Comparison of ENCODE assay signal across 10 mouse cellular contexts in genomic region chr6:72430989-72431921, GRCm38 (mm10). TPM values are rescaled to one million over a fixed set of nuclear protein-coding genes. Genes with fewer than 3 reads are reported as not detected.
DNase-seq lines count a peak whose midpoint lies in the region; ATAC-seq and TF ChIP-seq lines count a peak whose summit lies in the region.
"Had no signal": no experiment of that assay in that cellular context is flagged by ENCODE, and none has a peak within 500 bp of the region (broad histone marks: within the 10 kb centered on the region; RNA-seq: fewer than 3 reads in every experiment).

No protein-coding gene starts in this region.

- H3K27me3 ChIP-seq in midbrain, embryonic 11.5 days (ENCODE audit: control insufficient read depth, insufficient read depth, low read length) = no peaks in the 10 kb centered on the region
- no peaks in the 10 kb centered on the region for H3K27me3 ChIP-seq in midbrain, postnatal 0 days (ENCODE audit: insufficient read depth, low read length)
- no peaks in the 10 kb centered on the region for H3K27me3 ChIP-seq in limb, embryonic 13.5 days
- H3K27me3 ChIP-seq in stomach, postnatal 0 days (ENCODE audit: control insufficient read depth, insufficient read depth, low read length) = no peaks in the 10 kb centered on the region

- peak; percentile 69 for ATAC-seq in frontal cortex, adult (ENCODE audit: low TSS enrichment)
- ATAC-seq in midbrain, embryonic 11.5 days (ENCODE audit: low FRiP score) = peak; percentile 45; the same call in 1 of the 2 replicates
- no peak for ATAC-seq in midbrain, postnatal 0 days (ENCODE audit: low FRiP score)
- ATAC-seq in limb, embryonic 13.5 days (ENCODE audit: low FRiP score, low read depth) = peak; percentile 39; the same call in 1 of the 2 replicates
- peak; percentile 36 for ATAC-seq in stomach, postnatal 0 days (ENCODE audit: low FRiP score, low TSS enrichment)

- H3K36me3 ChIP-seq in midbrain, embryonic 11.5 days (ENCODE audit: control insufficient read depth, insufficient read depth, low read length) = peaks cover 16% of the 10 kb centered on the region
- H3K36me3 ChIP-seq in midbrain, postnatal 0 days (ENCODE audit: insufficient read depth, low read length) = peaks cover 40% of the 10 kb centered on the region
- peaks cover 90% of the 10 kb centered on the region for H3K36me3 ChIP-seq in limb, embryonic 13.5 days
- peaks cover 9% of the 10 kb centered on the region for H3K36me3 ChIP-seq in stomach, postnatal 0 days (ENCODE audit: control insufficient read depth, insufficient read depth, low read length)

- no peak for TF ChIP-seq CTCF in midbrain, postnatal 0 days (IDR thresholded peaks at IDR 0.05)
- 0 out of 2 replicates have a peak, but pooled peaks have one; percentile 11 for TF ChIP-seq CTCF in stomach, postnatal 0 days (IDR thresholded peaks at IDR 0.05; ENCODE audit: low read depth)

- H3K9ac ChIP-seq in midbrain, embryonic 11.5 days (ENCODE audit: low read length) = no peak overlapping the region
- no peak overlapping the region for H3K9ac ChIP-seq in midbrain, postnatal 0 days (replicated peaks; ENCODE audit: low read length, poor library complexity, severe bottlenecking)
- no peak overlapping the region for H3K9ac ChIP-seq in limb, embryonic 13.5 days
- no peak overlapping the region for H3K9ac ChIP-seq in stomach, postnatal 0 days (ENCODE audit: low read length)

- 38% methylated on average over 5 of the region's 5 CpGs for WGBS in midbrain, embryonic 11.5 days
- 43% methylated on average over 5 of the region's 5 CpGs for WGBS in midbrain, postnatal 0 days
- 35% methylated on average over 5 of the region's 5 CpGs for WGBS in limb, embryonic 13.5 days
- 36% methylated on average over 5 of the region's 5 CpGs for WGBS in stomach, postnatal 0 days

- no peak for TF ChIP-seq EP300 in stomach, postnatal 0 days (optimal IDR thresholded peaks at IDR 0.05)

- H3K4me1 ChIP-seq in midbrain, embryonic 11.5 days (ENCODE audit: control insufficient read depth, insufficient read depth, low read length) = no peaks in the 10 kb centered on the region
- no peaks in the 10 kb centered on the region for H3K4me1 ChIP-seq in midbrain, postnatal 0 days (ENCODE audit: insufficient read depth, low read length)
- H3K4me1 ChIP-seq in limb, embryonic 13.5 days = peaks cover 13% of the 10 kb centered on the region
- no peaks in the 10 kb centered on the region for H3K4me1 ChIP-seq in stomach, postnatal 0 days (replicated peaks; ENCODE audit: control insufficient read depth, insufficient read depth)

- no peak overlapping the region for H3K27ac ChIP-seq in midbrain, embryonic 11.5 days (ENCODE audit: low read depth, low read length)
- H3K27ac ChIP-seq in midbrain, postnatal 0 days (ENCODE audit: low read depth, low read length) = no peak overlapping the region
- H3K27ac ChIP-seq in limb, embryonic 13.5 days = no peak overlapping the region
- 0 out of 2 replicates have a peak overlapping the region, but pooled peaks have one; percentile 24 for H3K27ac ChIP-seq in stomach, postnatal 0 days (replicated peaks)

- no peak overlapping the region for H3K4me3 ChIP-seq in midbrain, embryonic 11.5 days (ENCODE audit: low read depth, low read length)
- H3K4me3 ChIP-seq in midbrain, postnatal 0 days (ENCODE audit: low read depth, low read length) = no peak overlapping the region
- H3K4me3 ChIP-seq in limb, embryonic 13.5 days = no peak overlapping the region
- no peak overlapping the region for H3K4me3 ChIP-seq in stomach, postnatal 0 days (ENCODE audit: low read depth, low read length)

- no peaks in the 10 kb centered on the region for H3K9me3 ChIP-seq in midbrain, embryonic 11.5 days (ENCODE audit: control insufficient read depth, low read length)
- no peaks in the 10 kb centered on the region for H3K9me3 ChIP-seq in midbrain, postnatal 0 days (ENCODE audit: low read length)
- no peaks in the 10 kb centered on the region for H3K9me3 ChIP-seq in limb, embryonic 13.5 days
- no peaks in the 10 kb centered on the region for H3K9me3 ChIP-seq in stomach, postnatal 0 days (ENCODE audit: control insufficient read depth, low read length)

- no peak for DNase-seq in frontal cortex, postnatal 25 days (ENCODE audit: low spot score in 2 of 2)
- no peak for DNase-seq in midbrain, embryonic 11.5 days (ENCODE audit: low spot score, missing footprints)
- DNase-seq in midbrain, postnatal 0 days (ENCODE audit: low spot score) = no peak
- DNase-seq in stomach, postnatal 0 days (ENCODE audit: low spot score) = no peak
- DNase-seq in B cell, adult 2 months = no peak
- DNase-seq in right cerebral cortex, postnatal 36 days (ENCODE audit: low spot score in 2 of 2) = no peak
- DNase-seq: heart, postnatal 14 days; lung, postnatal 10 days had no signal

- H3K4me2 ChIP-seq in midbrain, embryonic 11.5 days = no peak overlapping the region
- no peak overlapping the region for H3K4me2 ChIP-seq in midbrain, postnatal 0 days (ENCODE audit: low read depth, low read length, poor library complexity, severe bottlenecking)
- H3K4me2 ChIP-seq in limb, embryonic 13.5 days (replicated peaks) = no peak overlapping the region
- H3K4me2 ChIP-seq in stomach, postnatal 0 days (replicated peaks; ENCODE audit: low read depth) = no peak overlapping the region

RNA-seq across cellular contexts. Expression of gene Mat2a, which starts 8.1 kb away (rescaled TPM):
- 463 and 499 TPM in 2 replicates for polyA plus RNA-seq in midbrain, embryonic 11.5 days (2014; fragmentation: Nextera tagmentation; extraction: Ambion mirVana)
- 120 and 150 TPM in 2 replicates for total RNA-seq in midbrain, postnatal 0 days (2014; rRNA removed)
- 279 and 298 TPM in 2 replicates for polyA plus RNA-seq in midbrain, postnatal 0 days (2015; fragmentation: Nextera tagmentation; extraction: Ambion mirVana)
- polyA plus RNA-seq in limb, embryonic 13.5 days (2015; fragmentation: Nextera tagmentation; extraction: Ambion mirVana) = 426 and 435 TPM in 2 replicates
- polyA plus RNA-seq in stomach, postnatal 0 days (2015; fragmentation: Nextera tagmentation; extraction: Ambion mirVana) = 143 and 146 TPM in 2 replicates

RNA-seq across cellular contexts. Expression of gene Ggcx, which starts 17.1 kb away (rescaled TPM):
- 9.4 and 12.2 TPM in 2 replicates for polyA plus RNA-seq in midbrain, embryonic 11.5 days (2014; fragmentation: Nextera tagmentation; extraction: Ambion mirVana)
- 18.8 and 19.0 TPM in 2 replicates for total RNA-seq in midbrain, postnatal 0 days (2014; rRNA removed)
- 10.7 and 11.0 TPM in 2 replicates for polyA plus RNA-seq in midbrain, postnatal 0 days (2015; fragmentation: Nextera tagmentation; extraction: Ambion mirVana)
- 43.5 and 47.8 TPM in 2 replicates for polyA plus RNA-seq in limb, embryonic 13.5 days (2015; fragmentation: Nextera tagmentation; extraction: Ambion mirVana)
- polyA plus RNA-seq in stomach, postnatal 0 days (2015; fragmentation: Nextera tagmentation; extraction: Ambion mirVana) = 10.7 and 10.8 TPM in 2 replicates

RNA-seq across cellular contexts. Expression of gene Vamp8, which starts 40.8 kb away (rescaled TPM):
- polyA plus RNA-seq in midbrain, embryonic 11.5 days (2014; fragmentation: Nextera tagmentation; extraction: Ambion mirVana) = 27.6 and 32.0 TPM in 2 replicates
- 6.0 and 11.6 TPM in 2 replicates for total RNA-seq in midbrain, postnatal 0 days (2014; rRNA removed)
- polyA plus RNA-seq in midbrain, postnatal 0 days (2015; fragmentation: Nextera tagmentation; extraction: Ambion mirVana) = 23.7 and 24.8 TPM in 2 replicates
- polyA plus RNA-seq in limb, embryonic 13.5 days (2015; fragmentation: Nextera tagmentation; extraction: Ambion mirVana) = 143 and 146 TPM in 2 replicates
- polyA plus RNA-seq in stomach, postnatal 0 days (2015; fragmentation: Nextera tagmentation; extraction: Ambion mirVana) = 368 and 396 TPM in 2 replicates

RNA-seq across cellular contexts. Expression of gene Vamp5, which starts 51.0 kb away (rescaled TPM):
- polyA plus RNA-seq in midbrain, embryonic 11.5 days (2014; fragmentation: Nextera tagmentation; extraction: Ambion mirVana) = 13.4 and 15.4 TPM in 2 replicates
- 6.5 and 19.3 TPM in 2 replicates for total RNA-seq in midbrain, postnatal 0 days (2014; rRNA removed)
- 14.4 and 14.5 TPM in 2 replicates for polyA plus RNA-seq in midbrain, postnatal 0 days (2015; fragmentation: Nextera tagmentation; extraction: Ambion mirVana)
- polyA plus RNA-seq in limb, embryonic 13.5 days (2015; fragmentation: Nextera tagmentation; extraction: Ambion mirVana) = 21.1 and 22.6 TPM in 2 replicates
- 20.2 and 22.2 TPM in 2 replicates for polyA plus RNA-seq in stomach, postnatal 0 days (2015; fragmentation: Nextera tagmentation; extraction: Ambion mirVana)
